In genomic region chr15:79402836-79403762, GRCm38 (mm10) we compare ENCODE assay signal across 8 mouse cellular contexts. TPM values are rescaled to one million over a fixed set of nuclear protein-coding genes. Genes with fewer than 3 reads are reported as not detected.
A peak's percentile ranks its signal among the peaks of the same experiment; 100 is the strongest.
DNase-seq lines count a peak whose midpoint lies in the region; ATAC-seq lines count a peak whose summit lies in the region.

Gene Tmem184b, minus strand, starts transcription at chr15:79403569.

- H3K9me3 ChIP-seq in heart, embryonic 13.5 days: no peaks in the 10 kb centered on the region
- H3K9me3 ChIP-seq in liver, embryonic 11.5 days (ENCODE audit: control insufficient read depth, low read length): no peaks in the 10 kb centered on the region

- under 1% methylated on average over 90 of the region's 90 CpGs for WGBS in heart, embryonic 13.5 days
- WGBS in liver, embryonic 11.5 days: 1% methylated on average over 89 of the region's 90 CpGs

- H3K4me1 ChIP-seq in heart, embryonic 13.5 days: peaks cover 64% of the 10 kb centered on the region
- H3K4me1 ChIP-seq in liver, embryonic 11.5 days (replicated peaks; ENCODE audit: control insufficient read depth, insufficient read depth, low read length): peaks cover 37% of the 10 kb centered on the region

- peak; percentile 72 for DNase-seq in c-Kit-negative CD71-positive TER-119-positive erythroid progenitor cells, embryonic 14.5 days (ENCODE audit: low read depth, low spot score)
- peak; percentile 41 for DNase-seq in fibroblast of lung, adult 2 months (ENCODE audit: low read depth)
- DNase-seq in kidney, postnatal 10 days: peak; percentile 92
- peak; percentile 85 for DNase-seq in liver, embryonic 11.5 days (ENCODE audit: low spot score)
- DNase-seq in naive thymus-derived CD4-positive, alpha-beta T cell, adult 2 months (ENCODE audit: low read depth): peak; percentile 91
- peak; percentile 89 for DNase-seq in splenic B cell, adult 2 months (ENCODE audit: low read depth, low spot score)

- no peaks in the 10 kb centered on the region for H3K27me3 ChIP-seq in heart, embryonic 13.5 days (replicated peaks)
- H3K27me3 ChIP-seq in liver, embryonic 11.5 days (replicated peaks; ENCODE audit: control insufficient read depth, insufficient read depth, low read length): no peaks in the 10 kb centered on the region
- no peaks in the 10 kb centered on the region for H3K27me3 ChIP-seq in splenic B cell, adult 2 months (ENCODE audit: control insufficient read depth, insufficient read depth, low read length, poor library complexity, severe bottlenecking)

- H3K9ac ChIP-seq in heart, embryonic 13.5 days: peak within 1 kb of the TSS; percentile 97
- peak within 1 kb of the TSS; percentile 81 for H3K9ac ChIP-seq in liver, embryonic 11.5 days (ENCODE audit: low read depth, low read length)

- peak within 1 kb of the TSS; percentile 95 for H3K4me2 ChIP-seq in heart, embryonic 13.5 days
- H3K4me2 ChIP-seq in liver, embryonic 11.5 days: peak within 1 kb of the TSS; percentile 95

- H3K4me3 ChIP-seq in heart, embryonic 13.5 days: peak within 1 kb of the TSS; percentile 98
- H3K4me3 ChIP-seq in liver, embryonic 11.5 days (ENCODE audit: low read depth, low read length): peak within 1 kb of the TSS; percentile 73

- peak; percentile 85 for ATAC-seq in CD4-positive, CD25-positive, alpha-beta regulatory T cell, adult 4 months
- peak; percentile 72; the same call in 1 of the 2 replicates for ATAC-seq in heart, embryonic 13.5 days (ENCODE audit: extremely low read depth, insufficient number of reproducible peaks, low FRiP score, low TSS enrichment)
- ATAC-seq in liver, embryonic 11.5 days (replicated peaks; ENCODE audit: low FRiP score): peak; percentile 82

- H3K27ac ChIP-seq in heart, embryonic 13.5 days (replicated peaks): peak within 1 kb of the TSS; percentile 86
- no peak within 1 kb of the TSS for H3K27ac ChIP-seq in liver, embryonic 11.5 days (ENCODE audit: low read depth, low read length)

- peaks cover 7% of the 10 kb centered on the region; the same call in 1 of the 2 replicates for H3K36me3 ChIP-seq in heart, embryonic 13.5 days
- no peaks in the 10 kb centered on the region for H3K36me3 ChIP-seq in liver, embryonic 11.5 days (ENCODE audit: control insufficient read depth, insufficient read depth, low read length)
- no peaks in the 10 kb centered on the region for H3K36me3 ChIP-seq in splenic B cell, adult 2 months (ENCODE audit: control insufficient read depth, insufficient read depth, low read length, poor library complexity, severe bottlenecking)

RNA-seq across cellular contexts. Expression of gene Tmem184b, which starts in this region (rescaled TPM):
- polyA plus RNA-seq in CD4-positive, CD25-positive, alpha-beta regulatory T cell, adult 4 months (2017; shearing (Covaris generic)): 10 to 100 TPM in 1 of 2 experiments, 1 to 10 TPM in 1; 9.6 to 12.5 TPM
- polyA plus RNA-seq in heart, embryonic 13.5 days (2015; fragmentation: Nextera tagmentation; extraction: Ambion mirVana): 65.8 and 72.7 TPM in 2 replicates
- 36.4 and 38.8 TPM in 2 replicates for polyA plus RNA-seq in liver, embryonic 11.5 days (2014; fragmentation: Nextera tagmentation; extraction: Ambion mirVana)

Comparison
In these comparisons a context has a peak if more than half of its experiments do, and no peak if none do; other contexts are left out.
1. DNase-seq: peak in every context shown above with its lines; median percentile 92 in kidney, postnatal 10 days; 91 in naive thymus-derived CD4-positive, alpha-beta T cell, adult 2 months; 89 in splenic B cell, adult 2 months; 85 in liver, embryonic 11.5 days; 72 in c-Kit-negative CD71-positive TER-119-positive erythroid progenitor cells, embryonic 14.5 days; 41 in fibroblast of lung, adult 2 months.